Mouse (Mus musculus) lung, embryonic 16.5 days (tissue): ENCODE data around the gene Slc15a4. TPM values are rescaled to one million over a fixed set of nuclear protein-coding genes. Genes with fewer than 3 reads are reported as not detected.

Experiments
- ATAC-seq: fragments of 200-750 bp; cut with Nextera tagmentation; 2 replicates; pipeline ENCODE4 v1.8.0; 2017; ENCODE audit warnings: low read depth, mild to moderate bottlenecking, moderate library complexity
- H3K27ac ChIP-seq: fragments of 300-500 bp; sonication (generic); 2 replicates; pipeline ENCODE4 v1.5.1; 2014; ENCODE audit warnings: mild to moderate bottlenecking, control low read depth, low read length
- H3K27me3 ChIP-seq: fragments of 300-500 bp; sonication (generic); 2 replicates; pipeline ENCODE4 v1.6.1; 2014; ENCODE audit warnings: low read depth, low read length, mixed read lengths; ENCODE audit not compliant: control insufficient read depth, insufficient read depth
- H3K36me3 ChIP-seq: fragments of 300-500 bp; sonication (generic); 2 replicates; pipeline ENCODE4 v1.6.1; 2014; ENCODE audit warnings: low read length; ENCODE audit not compliant: control insufficient read depth, insufficient read depth
- H3K4me1 ChIP-seq: fragments of 300-500 bp; sonication (generic); replicated peaks from 2 replicates; pipeline ENCODE4 v1.6.1; 2014; ENCODE audit warnings: low read length, mixed read lengths; ENCODE audit not compliant: control insufficient read depth, insufficient read depth
- H3K4me2 ChIP-seq: fragments of 300-500 bp; sonication (generic); 2 replicates; pipeline ENCODE4 v1.6.1; 2014; ENCODE audit warnings: low read depth, low read length, control low read depth
- H3K4me3 ChIP-seq: fragments of 300-500 bp; sonication (generic); 2 replicates; pipeline ENCODE4 v1.5.1; 2014; ENCODE audit warnings: mild to moderate bottlenecking, low read length, control low read depth
- H3K9ac ChIP-seq: fragments of 300-500 bp; sonication (generic); 2 replicates; pipeline ENCODE4 v1.6.1; 2014; ENCODE audit warnings: low read length, control low read depth
- H3K9me3 ChIP-seq: fragments of 300-500 bp; sonication (generic); 2 replicates; pipeline ENCODE4 v1.6.1; 2016; ENCODE audit warnings: low read length; ENCODE audit not compliant: control insufficient read depth
- WGBS: fragments of 180-500 bp; shearing (Covaris S2); extraction: QIAGEN DNeasy Blood & Tissue Kit; methylation state at CpG from one replicate; pipeline ENCODE4 v1.1.7; 2014; 5-methylcytosine and 5-hydroxymethylcytosine counted together
- polyA plus RNA-seq: library from polyadenylated mRNA; unstranded; fragments of >200 nt; fragmentation: Nextera tagmentation; extraction: Ambion mirVana; gene quantifications from 2 replicates; pipeline ENCODE4 v1.2.1, GENCODE M21; 2015

The Slc15a4 gene
- polyA plus RNA-seq, 1 experiment from 2014 or later, result 23.6 TPM

GRCm38 (mm10) chr5:127631671-127632070, 1.0 kb downstream of the Slc15a4 start:
- Histone ChIP-seq H3K27me3 (peaks cover 20% of the 10 kb centered on the region), H3K27ac (no peak overlapping the region), H3K4me3 (peak overlapping the region; percentile 44; the same call in 1 of the 2 replicates), H3K9ac (no peak overlapping the region), H3K4me1 (no peaks in the 10 kb centered on the region), H3K9me3 (no peaks in the 10 kb centered on the region), H3K36me3 (no peaks in the 10 kb centered on the region), H3K4me2 (peak overlapping the region; percentile 74)
- no peak for ATAC-seq
- WGBS, result 12% methylated on average over 5 of the region's 5 CpGs

GRCm38 (mm10) chr5:127627242-127627641, 5.5 kb downstream of the Slc15a4 start:
- H3K27ac ChIP-seq, result no peak overlapping the region
- H3K36me3 ChIP-seq, result no peaks in the 10 kb centered on the region
- no peak overlapping the region for H3K4me3 ChIP-seq
- no peaks in the 10 kb centered on the region for H3K9me3 ChIP-seq
- no peak overlapping the region for H3K9ac ChIP-seq
- no peaks in the 10 kb centered on the region for H3K4me1 ChIP-seq
- WGBS, result 80% methylated on average over 12 of the region's 12 CpGs
- ATAC-seq, result no peak
- no peak overlapping the region for H3K4me2 ChIP-seq
- peaks cover 12% of the 10 kb centered on the region for H3K27me3 ChIP-seq

- no peak overlapping the region for H3K9ac ChIP-seq
- H3K27me3 ChIP-seq, result no peaks in the 10 kb centered on the region
- H3K27ac ChIP-seq, result no peak overlapping the region
- no peak overlapping the region for H3K4me2 ChIP-seq
- no peaks in the 10 kb centered on the region for H3K4me1 ChIP-seq
- H3K4me3 ChIP-seq, result no peak overlapping the region
- no peaks in the 10 kb centered on the region for H3K36me3 ChIP-seq
- no peaks in the 10 kb centered on the region for H3K9me3 ChIP-seq
- 70% methylated on average over 10 of the region's 10 CpGs for WGBS
- ATAC-seq, result no peak
Measured at GRCm38 (mm10) chr5:127624427-127625213, 8.1 kb downstream of the Slc15a4 start.

GRCm38 (mm10) chr5:127621108-127621507, 11.6 kb downstream of the Slc15a4 start:
- 76% methylated on average over 10 of the region's 10 CpGs for WGBS
- H3K4me1 ChIP-seq, result peaks cover 3% of the 10 kb centered on the region
- no peak for ATAC-seq
- H3K9ac ChIP-seq, result no peak overlapping the region
- no peaks in the 10 kb centered on the region for H3K36me3 ChIP-seq
- no peaks in the 10 kb centered on the region for H3K27me3 ChIP-seq
- H3K4me3 ChIP-seq, result no peak overlapping the region
- H3K9me3 ChIP-seq, result no peaks in the 10 kb centered on the region
- no peak overlapping the region for H3K27ac ChIP-seq
- H3K4me2 ChIP-seq, result no peak overlapping the region

GRCm38 (mm10) chr5:127620371-127620770, 12.3 kb downstream of the Slc15a4 start:
- H3K4me2 ChIP-seq, result no peak overlapping the region
- 65% methylated on average over 8 of the region's 8 CpGs for WGBS
- no peak overlapping the region for H3K4me3 ChIP-seq
- H3K9ac ChIP-seq, result no peak overlapping the region
- ATAC-seq, result no peak
- peaks cover 11% of the 10 kb centered on the region for H3K4me1 ChIP-seq
- no peak overlapping the region for H3K27ac ChIP-seq
- no peaks in the 10 kb centered on the region for H3K27me3 ChIP-seq
- no peaks in the 10 kb centered on the region for H3K36me3 ChIP-seq
- H3K9me3 ChIP-seq, result no peaks in the 10 kb centered on the region

- Histone ChIP-seq H3K4me2 (no peak overlapping the region), H3K27ac (no peak overlapping the region), H3K4me1 (peaks cover 25% of the 10 kb centered on the region), H3K9me3 (no peaks in the 10 kb centered on the region), H3K4me3 (no peak overlapping the region), H3K9ac (no peak overlapping the region), H3K36me3 (no peaks in the 10 kb centered on the region), H3K27me3 (no peaks in the 10 kb centered on the region)
- WGBS, result 60% methylated on average over 3 of the region's 3 CpGs
- ATAC-seq, result no peak
Measured at GRCm38 (mm10) chr5:127618834-127619233, 13.9 kb downstream of the Slc15a4 start.

- H3K36me3 ChIP-seq, result no peaks in the 10 kb centered on the region
- peak overlapping the region; percentile 98 for H3K4me2 ChIP-seq
- H3K9ac ChIP-seq, result peak overlapping the region; percentile 99
- peak overlapping the region; percentile 99 for H3K4me3 ChIP-seq
- WGBS, result under 1% methylated on average over 91 of the region's 91 CpGs
- H3K27ac ChIP-seq, result peak overlapping the region; percentile 85
- ATAC-seq, result peak; percentile 96
- H3K27me3 ChIP-seq, result no peaks in the 10 kb centered on the region
- H3K9me3 ChIP-seq, result no peaks in the 10 kb centered on the region
- H3K4me1 ChIP-seq, result peaks cover 27% of the 10 kb centered on the region
Measured at GRCm38 (mm10) chr5:127616884-127617635, 15.6 kb downstream of the Slc15a4 start.

- peaks cover 32% of the 10 kb centered on the region for H3K4me1 ChIP-seq
- H3K9ac ChIP-seq, result peak overlapping the region; percentile 99
- no peaks in the 10 kb centered on the region for H3K36me3 ChIP-seq
- H3K27me3 ChIP-seq, result no peaks in the 10 kb centered on the region
- no peaks in the 10 kb centered on the region for H3K9me3 ChIP-seq
- no peak overlapping the region for H3K27ac ChIP-seq
- no peak for ATAC-seq
- H3K4me3 ChIP-seq, result peak overlapping the region; percentile 99
- WGBS, result 6% methylated on average over 5 of the region's 5 CpGs
- peak overlapping the region; percentile 98 for H3K4me2 ChIP-seq
Measured at GRCm38 (mm10) chr5:127616151-127616550, 16.5 kb downstream of the Slc15a4 start.

GRCm38 (mm10) chr5:127615459-127615858, 17.2 kb downstream of the Slc15a4 start:
- Histone ChIP-seq H3K36me3 (no peaks in the 10 kb centered on the region), H3K4me2 (peak overlapping the region; percentile 98), H3K4me3 (peak overlapping the region; percentile 99), H3K27ac (no peak overlapping the region), H3K9ac (peak overlapping the region; percentile 99; the same call in 1 of the 2 replicates), H3K4me1 (peaks cover 39% of the 10 kb centered on the region), H3K9me3 (no peaks in the 10 kb centered on the region), H3K27me3 (no peaks in the 10 kb centered on the region)
- ATAC-seq, result no peak
- WGBS, result 68% methylated on average over 3 of the region's 3 CpGs
